Mouse (Mus musculus) CH12.LX (cell line): ENCODE measurements at regions not wholly inside any gene's neighbourhood (a gene's known extent, or its start where the extent isn't known, plus 50 kb on each side); places are given as distances from the start of the nearest gene placed in this dataset.

ENCODE experiments used
- DNase-seq: peaks from one replicate; pipeline ENCODE4 v3.0.0-alpha.2; 2013; ENCODE audit errors: extremely low read depth
- H3K27ac ChIP-seq: 2 replicates; pipeline ENCODE4 v1.5.1; 2012; ENCODE audit warnings: low read depth, mild to moderate bottlenecking, control low read depth, moderate library complexity; ENCODE audit not compliant: insufficient read depth
- H3K27me3 ChIP-seq: replicated peaks from 2 replicates; pipeline ENCODE3; 2012; ENCODE audit warnings: inconsistent platforms
- H3K36me3 ChIP-seq, 2 experiments: replicated peaks in 1 of 2; 2 replicates each; pipeline versions ENCODE3 to v1.6.1; 2012; ENCODE audit warnings: inconsistent platforms in 1 of 2, low read length in 1 of 2, mild to moderate bottlenecking in 1 of 2, mixed read lengths in 1 of 2, moderate library complexity in 1 of 2; ENCODE audit not compliant: control insufficient read depth in 1 of 2, insufficient read depth in 1 of 2
- H3K4me1 ChIP-seq, 2 experiments: 2 replicates each; pipeline ENCODE4 v1.6.1; 2012; ENCODE audit warnings: inconsistent platforms in 1 of 2, moderate library complexity in 1 of 2; ENCODE audit not compliant: insufficient read depth in 2 of 2, control insufficient read depth in 1 of 2
- H3K4me2 ChIP-seq: 2 replicates; pipeline ENCODE4 v1.6.1; 2012; ENCODE audit warnings: low read depth, mild to moderate bottlenecking, control low read depth; ENCODE audit not compliant: poor library complexity, insufficient read depth, severe bottlenecking
- H3K4me3 ChIP-seq, 3 experiments: fragments of 150-350 bp in 1 of 3; sonication (generic) in 1 of 3; replicated peaks in 1 of 3; 2 replicates each; pipeline versions ENCODE3 to v1.5.1; 2011 to 2012; ENCODE audit warnings: low read depth in 2 of 3, low read length in 2 of 3, mild to moderate bottlenecking in 2 of 3, moderate library complexity in 2 of 3, control low read depth in 1 of 3, improper control_type of control experiment in 1 of 3, inconsistent platforms in 1 of 3, mixed read lengths in 1 of 3; ENCODE audit not compliant: poor library complexity in 1 of 3
- H3K79me2 ChIP-seq: replicated peaks from 2 replicates; pipeline ENCODE4 v1.6.1; 2012; ENCODE audit warnings: mild to moderate bottlenecking, moderate library complexity; ENCODE audit not compliant: control insufficient read depth, poor library complexity, insufficient read depth, severe bottlenecking; ENCODE audit errors: extremely low read depth
- H3K9ac ChIP-seq: 2 replicates; pipeline ENCODE4 v1.6.1; 2012; ENCODE audit warnings: low read depth, mild to moderate bottlenecking, control low read depth, moderate library complexity; ENCODE audit not compliant: insufficient read depth
- H3K9me3 ChIP-seq: replicated peaks from 2 replicates; pipeline ENCODE3; 2012; ENCODE audit warnings: low read length, inconsistent platforms, mixed read lengths
- BHLHE40 ChIP-seq: IDR thresholded peaks from 2 replicates; pipeline ENCODE4 v1.6.1; 2011; ENCODE audit warnings: mild to moderate bottlenecking, low read depth, low read length, improper control_type of control experiment
- CHD2 ChIP-seq: IDR thresholded peaks from 2 replicates; pipeline ENCODE4 v1.6.1; 2011; ENCODE audit warnings: low read length, improper control_type of control experiment
- CTCF ChIP-seq, 2 experiments: IDR thresholded peaks in 1 of 2; conservative IDR thresholded peaks in 1 of 2; 2 replicates each; pipeline ENCODE4 v1.5.1; 2011 to 2012; ENCODE audit warnings: low read depth in 2 of 2, low read length in 2 of 2, improper control_type of control experiment in 1 of 2, inconsistent platforms in 1 of 2, mild to moderate bottlenecking in 1 of 2, moderate library complexity in 1 of 2
- ELF1 ChIP-seq: IDR thresholded peaks from 2 replicates; pipeline ENCODE4 v1.6.1; 2014; ENCODE audit warnings: low read depth, mild to moderate bottlenecking, inconsistent platforms, low read length, improper control_type of control experiment
- EP300 ChIP-seq: IDR thresholded peaks from 2 replicates; pipeline ENCODE4 v1.6.1; 2011; ENCODE audit warnings: low read length, improper control_type of control experiment
- HCFC1 ChIP-seq: IDR thresholded peaks from 2 replicates; pipeline ENCODE4 v1.6.1; 2012; ENCODE audit warnings: low read depth, mild to moderate bottlenecking, inconsistent platforms, low read length, improper control_type of control experiment
- IRF4 ChIP-seq: IDR thresholded peaks from 2 replicates; pipeline ENCODE4 v1.6.1; 2014; ENCODE audit warnings: low read depth, mild to moderate bottlenecking, inconsistent platforms, low read length, improper control_type of control experiment
- JUN ChIP-seq: IDR thresholded peaks from 2 replicates; pipeline ENCODE4 v1.6.1; 2011; ENCODE audit warnings: low read depth, mild to moderate bottlenecking, low read length, improper control_type of control experiment, moderate library complexity; ENCODE audit not compliant: insufficient read depth
- KAT2A ChIP-seq: IDR thresholded peaks from 2 replicates; pipeline ENCODE4 v1.6.1; 2012; ENCODE audit warnings: low read length, improper control_type of control experiment, inconsistent platforms; ENCODE audit not compliant: insufficient replicate concordance
- MAFK ChIP-seq: IDR thresholded peaks from 2 replicates; pipeline ENCODE4 v1.6.1; 2011; ENCODE audit warnings: low read length, improper control_type of control experiment; ENCODE audit not compliant: insufficient replicate concordance
- MAZ ChIP-seq: IDR thresholded peaks from 2 replicates; pipeline ENCODE4 v1.6.1; 2012; ENCODE audit warnings: low read depth, mild to moderate bottlenecking, inconsistent platforms, low read length, improper control_type of control experiment, moderate library complexity
- MXI1 ChIP-seq: IDR thresholded peaks from 2 replicates; pipeline ENCODE4 v1.6.1; 2011; ENCODE audit warnings: mild to moderate bottlenecking, low read depth, low read length, improper control_type of control experiment
- MYC ChIP-seq: IDR thresholded peaks from 2 replicates; pipeline ENCODE4 v1.6.1; 2011; ENCODE audit warnings: low read depth, mild to moderate bottlenecking, improper control_type of control experiment, low read length
- NELFE ChIP-seq: IDR thresholded peaks from 2 replicates; pipeline ENCODE4 v1.6.1; 2011; ENCODE audit warnings: low read depth, low read length, improper control_type of control experiment
- NRF1 ChIP-seq: IDR thresholded peaks from 2 replicates; pipeline ENCODE4 v1.6.1; 2014; ENCODE audit warnings: low read depth, mild to moderate bottlenecking, inconsistent platforms, low read length, improper control_type of control experiment, moderate library complexity
- SMC3 ChIP-seq: IDR thresholded peaks from 2 replicates; pipeline ENCODE4 v1.6.1; 2011; ENCODE audit warnings: low read depth, low read length, improper control_type of control experiment
- TCF12 ChIP-seq: IDR thresholded peaks from 2 replicates; pipeline ENCODE4 v1.6.1; 2014; ENCODE audit warnings: low read depth, mild to moderate bottlenecking, inconsistent platforms, low read length, improper control_type of control experiment
- UBTF ChIP-seq: IDR thresholded peaks from 2 replicates; pipeline ENCODE4 v1.6.1; 2012; ENCODE audit warnings: low read depth, mild to moderate bottlenecking, inconsistent platforms, low read length, improper control_type of control experiment, moderate library complexity
- USF2 ChIP-seq: conservative IDR thresholded peaks from 2 replicates; pipeline ENCODE4 v1.6.1; 2011; ENCODE audit warnings: low read depth, low read length, improper control_type of control experiment
- ZKSCAN1 ChIP-seq: IDR thresholded peaks from 2 replicates; pipeline ENCODE4 v1.6.1; 2012; ENCODE audit warnings: low read depth, inconsistent platforms, low read length, improper control_type of control experiment, borderline replicate concordance
- ZMIZ1 ChIP-seq: IDR thresholded peaks from 2 replicates; pipeline ENCODE4 v1.6.1; 2012; ENCODE audit warnings: low read depth, mild to moderate bottlenecking, inconsistent platforms, low read length, improper control_type of control experiment
- dilution Hi-C: fragments of 300-500 bp; cut with MboI; formaldehyde crosslinking; loops from 2 replicates; pipeline ENCODE4 v1.14.3; 2020; ENCODE audit warnings: low sequenced_read_pairs; ENCODE audit not compliant: extremely low pct_unique_long_range_greater_than_20kb, extremely low pct_ligation_motif_present
- in situ Hi-C: fragments of 300-500 bp; cut with MboI; formaldehyde crosslinking; loops from 3 replicates; pipeline ENCODE4 v1.14.3; 2019; ENCODE audit warnings: low sequenced_read_pairs, low pct_ligation_motif_present, low pct_unique_long_range_greater_than_20kb, mixed read lengths

GRCm38 (mm10) chr3:144050341-144050740, 154.7 kb downstream of the Lmo4 start:
- TF ChIP-seq TCF12 (0 out of 2 replicates have a peak, but pooled peaks have one; percentile 29), IRF4 (peak; percentile 62), NRF1 (no peak), HCFC1 (no peak), MXI1 (0 out of 2 replicates have a peak, but pooled peaks have one; percentile 47), EP300 (peak; percentile 63)
- no peak for DNase-seq
- H3K9ac ChIP-seq, result no peak overlapping the region
- H3K4me3 ChIP-seq, result no peak overlapping the region
- dilution Hi-C loops (no loop called here), in situ Hi-C loops (no loop called here)
- H3K27me3 ChIP-seq, result no peaks in the 10 kb centered on the region
- H3K36me3 ChIP-seq, result no peaks in the 10 kb centered on the region
- H3K27ac ChIP-seq, result no peak overlapping the region
- no peaks in the 10 kb centered on the region for H3K79me2 ChIP-seq
- no peak overlapping the region for H3K4me2 ChIP-seq
- peaks cover 5 to 13% of the 10 kb centered on the region in 2 experiments; a peak in 3 of 4 replicates for H3K4me1 ChIP-seq
- H3K9me3 ChIP-seq, result no peaks in the 10 kb centered on the region

- no peak overlapping the region for H3K9ac ChIP-seq
- H3K4me2 ChIP-seq, result no peak overlapping the region
- dilution Hi-C loops, result no loop called here
- DNase-seq, result no peak
- H3K4me3 ChIP-seq, result no peak overlapping the region
- no peaks in the 10 kb centered on the region for H3K27me3 ChIP-seq
- TF ChIP-seq SMC3 (no peak), ZMIZ1 (no peak), BHLHE40 (no peak), MYC (no peak), UBTF (no peak), NELFE (no peak), ZKSCAN1 (no peak)
- TF ChIP-seq, all 38 proteins: peak for 0
- no peaks in the 10 kb centered on the region for H3K36me3 ChIP-seq
- H3K79me2 ChIP-seq, result no peaks in the 10 kb centered on the region
- H3K4me1 ChIP-seq, result peaks cover 5 to 18% of the 10 kb centered on the region in 2 experiments; a peak in 3 of 4 replicates
- in situ Hi-C loops, result no loop called here
- no peaks in the 10 kb centered on the region for H3K9me3 ChIP-seq
- H3K27ac ChIP-seq, result no peak overlapping the region
Measured at GRCm38 (mm10) chr3:144049270-144049669, 155.8 kb downstream of the Lmo4 start.

- Histone ChIP-seq H3K79me2 (no peaks in the 10 kb centered on the region), H3K4me1 (peaks cover 6 to 17% of the 10 kb centered on the region in 2 experiments; a peak in 3 of 4 replicates)
Measured at GRCm38 (mm10) chr3:144044366-144044765, 160.7 kb downstream of the Lmo4 start.

More at GRCm38 (mm10) chr3:144044366-144044765, 160.7 kb downstream of the Lmo4 start:
- in situ Hi-C loops (no loop called here), dilution Hi-C loops (no loop called here)
- DNase-seq, result no peak
- Histone ChIP-seq H3K27me3 (no peaks in the 10 kb centered on the region), H3K9me3 (no peaks in the 10 kb centered on the region), H3K4me2 (no peak overlapping the region), H3K9ac (no peak overlapping the region), H3K27ac (no peak overlapping the region), H3K36me3 (no peaks in the 10 kb centered on the region), H3K4me3 (no peak overlapping the region)
- no peak for TF ChIP-seq CHD2
- TF ChIP-seq MYC, result no peak
- TF ChIP-seq ZMIZ1, result no peak
- no peak for TF ChIP-seq JUN
- TF ChIP-seq IRF4, result peak; percentile 69
- no peak for TF ChIP-seq MAFK
- no peak for TF ChIP-seq TCF12
- TF ChIP-seq KAT2A, result no peak
- TF ChIP-seq USF2, result no peak
- peak; percentile 51; the same call in 1 of the 2 replicates for TF ChIP-seq EP300
- TF ChIP-seq MAZ, result no peak
- no peak for TF ChIP-seq UBTF
- 0 out of 2 replicates have a peak, but pooled peaks have one; percentile 21 for TF ChIP-seq ELF1
- no peak for TF ChIP-seq CTCF (conservative IDR thresholded peaks at IDR 0.05 in 1 of 2, IDR thresholded peaks at IDR 0.05 in 1 of 2; ENCODE audit: low read depth in 2 of 2, low read length in 2 of 2)
- TF ChIP-seq SMC3, result no peak
